Mouse (Mus musculus): ENCODE data around the gene Fndc3b.

Gene Fndc3b

DNA sequence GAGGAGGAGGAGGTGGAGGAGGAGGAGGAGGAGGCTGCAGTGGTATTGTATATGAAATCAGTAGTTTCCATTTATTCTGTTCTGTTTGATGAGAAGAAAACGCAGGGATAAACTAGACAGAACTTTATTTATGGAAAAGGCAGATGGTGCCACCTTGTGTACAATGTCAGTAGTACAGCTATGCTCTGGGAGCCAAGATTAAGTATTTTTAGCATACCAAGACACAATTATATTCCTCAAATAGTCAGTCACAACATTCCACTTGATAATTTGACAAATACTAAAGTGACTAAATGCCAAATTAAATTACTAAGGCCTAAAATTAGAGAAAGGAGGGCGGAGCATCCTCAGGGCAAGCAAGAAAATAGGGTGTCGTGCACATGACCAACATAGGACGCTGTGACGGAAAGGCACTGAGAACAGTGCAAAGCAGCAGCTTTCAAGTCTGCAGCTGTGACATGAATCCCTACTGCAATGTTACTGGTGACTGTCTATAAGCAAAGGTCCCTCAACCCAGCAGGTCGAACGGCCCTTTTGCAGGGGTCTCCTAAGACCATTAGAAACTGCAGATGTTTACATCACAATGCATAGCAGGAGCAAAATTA lies 244.7 kb downstream of the Fndc3b start:
- DNase-seq (ENCODE audit: low spot score in 2 of 2) = peak in 1 of 2 experiments; percentile 42

DNA sequence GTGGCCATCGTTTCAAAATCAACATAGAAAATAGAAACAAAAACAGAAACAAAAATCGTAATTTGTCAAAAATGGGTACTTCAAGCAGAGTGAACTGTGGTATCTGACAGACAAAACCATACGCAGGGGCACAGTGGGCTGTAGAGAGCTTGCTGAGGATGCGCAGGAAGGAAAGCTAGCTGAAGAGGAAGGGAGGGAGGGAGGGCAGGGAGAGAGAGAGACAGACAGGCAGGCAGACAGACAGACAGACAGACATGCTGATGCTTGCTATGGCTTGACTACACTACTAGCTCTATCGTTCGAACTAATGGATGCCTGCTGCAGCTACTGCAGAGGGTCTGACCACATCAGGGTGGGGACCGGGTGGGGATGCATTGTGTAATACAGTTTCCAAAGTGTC lies 247.7 kb downstream of the Fndc3b start:
- no peak for DNase-seq (ENCODE audit: low spot score in 2 of 2)

DNA sequence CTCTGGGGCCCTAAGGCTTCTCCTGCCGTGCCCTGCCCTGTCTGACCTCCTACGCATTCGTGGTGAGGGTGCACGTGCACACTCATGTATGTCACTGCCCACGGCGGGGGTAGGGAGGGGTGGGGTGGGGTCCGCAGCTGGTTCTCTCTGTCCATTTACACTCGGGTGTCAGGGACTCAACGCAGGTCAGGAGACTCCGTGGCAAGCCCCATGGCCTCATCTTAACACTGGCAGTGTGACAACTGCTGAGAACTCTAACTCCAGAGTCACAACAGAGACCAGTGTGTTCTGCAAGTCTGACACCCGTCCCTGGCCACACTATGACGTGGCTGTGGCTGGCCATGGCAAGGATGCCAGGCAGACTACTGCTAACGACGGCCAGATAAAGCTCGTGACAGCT lies 248.2 kb downstream of the Fndc3b start:
- no peak for DNase-seq (ENCODE audit: low spot score in 2 of 2)

DNA sequence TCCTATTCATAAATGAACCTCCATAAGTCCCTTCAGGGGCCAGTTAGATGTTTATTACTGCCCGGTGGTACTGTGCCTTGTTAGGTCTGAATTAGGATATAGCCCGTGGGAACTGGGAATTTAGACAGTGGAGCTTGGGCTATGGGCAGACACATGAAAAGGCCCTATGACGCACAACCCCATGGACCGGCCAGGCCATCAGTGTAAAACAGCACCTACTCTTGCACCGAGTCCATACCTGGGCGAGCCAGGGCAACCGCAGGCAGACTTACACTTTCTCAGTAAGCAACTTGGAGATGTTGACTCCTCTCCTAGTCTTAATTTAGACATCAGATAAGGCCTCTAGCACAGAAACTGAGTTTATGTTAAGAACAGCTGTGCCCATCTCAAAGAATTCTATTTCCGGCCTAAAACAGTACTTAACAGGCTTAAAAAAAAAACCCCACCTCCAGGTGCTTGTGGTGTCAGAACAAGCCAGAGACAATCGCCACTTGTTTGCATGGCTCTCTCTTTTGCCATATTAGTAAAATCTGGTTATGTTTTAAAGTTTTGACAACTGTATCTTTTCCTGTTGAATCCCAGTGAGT lies 248.7 kb downstream of the Fndc3b start:
- no peak for DNase-seq (ENCODE audit: low spot score in 2 of 2)

DNA sequence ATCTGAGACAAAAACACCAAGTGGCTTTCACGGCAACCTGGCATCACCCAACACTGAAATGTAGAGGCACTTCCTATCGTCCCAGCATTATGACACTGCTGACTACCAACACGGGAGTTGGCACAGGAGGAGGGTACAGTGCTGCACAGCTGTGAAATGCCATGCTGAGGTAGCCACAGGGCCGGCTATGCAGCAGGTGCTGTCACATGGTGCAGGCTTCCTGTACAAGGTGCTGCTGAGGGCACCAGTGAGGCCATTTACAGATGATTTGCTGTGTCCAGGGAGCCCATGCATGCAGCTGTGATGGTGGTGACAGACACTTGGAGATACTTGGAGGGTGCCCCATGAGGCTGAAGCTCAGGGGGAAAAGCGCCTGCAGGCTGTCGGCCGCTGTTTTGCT lies 249.2 kb downstream of the Fndc3b start:
- DNase-seq (ENCODE audit: low spot score in 2 of 2) = no peak

DNA sequence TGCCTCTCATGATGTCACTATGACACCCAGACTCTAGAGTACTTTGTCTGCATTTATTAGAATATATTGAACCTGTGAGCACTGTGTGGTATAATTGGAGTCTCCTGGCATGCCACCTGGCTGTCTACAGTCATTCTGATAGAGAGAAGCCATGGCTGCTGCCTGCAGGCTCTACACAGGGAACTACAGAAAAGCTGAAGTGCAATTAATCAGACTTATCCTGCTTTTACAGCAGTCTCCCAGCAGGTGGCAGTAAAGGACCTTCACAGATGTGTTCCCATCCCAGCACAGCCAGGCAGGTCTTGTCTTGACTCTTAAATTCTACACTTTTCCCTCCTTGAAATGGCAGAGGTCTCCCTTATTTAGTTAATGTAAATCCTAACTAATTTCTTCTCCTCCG lies 250.1 kb downstream of the Fndc3b start:
- peak; percentile 37 to 72 for DNase-seq (ENCODE audit: low spot score in 2 of 2)

DNA sequence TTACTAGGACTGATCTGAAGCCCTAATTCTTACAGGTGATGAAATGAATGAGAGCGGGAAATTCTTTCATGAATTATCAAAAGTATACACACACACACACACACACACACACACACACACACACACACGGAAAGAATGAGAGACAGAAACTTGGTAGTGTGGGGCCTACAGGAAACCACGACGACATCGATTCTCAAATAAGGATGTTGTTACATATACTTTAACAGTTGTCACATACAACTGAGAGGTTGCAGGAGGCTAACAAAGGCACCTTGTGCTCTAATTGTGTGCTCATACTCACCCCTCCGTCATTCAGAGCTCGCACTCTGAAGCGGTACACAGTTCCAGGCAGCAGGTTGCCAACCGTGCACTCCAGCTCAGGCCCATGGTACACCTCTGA lies 252.7 kb downstream of the Fndc3b start:
- DNase-seq (ENCODE audit: low spot score in 2 of 2) = no peak

DNA sequence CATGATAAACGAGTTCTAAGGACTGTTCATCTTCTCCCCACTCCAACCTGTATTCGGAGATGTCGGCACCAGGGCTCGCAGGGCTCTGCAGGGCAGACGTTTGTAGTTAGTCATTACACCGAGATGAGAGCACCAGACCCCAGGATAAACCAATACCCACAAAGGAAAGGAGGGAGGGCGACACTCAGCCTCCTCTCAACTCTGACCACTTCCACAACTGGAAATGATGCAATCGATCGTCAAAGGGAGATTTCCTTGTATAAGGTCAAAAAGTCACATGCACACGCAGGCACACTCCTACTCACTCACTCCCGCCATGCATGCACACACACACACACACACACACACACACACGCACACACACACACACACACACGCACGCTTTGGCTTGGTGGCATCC lies 254.6 kb downstream of the Fndc3b start:
- DNase-seq (ENCODE audit: low spot score in 2 of 2) = no peak

DNA sequence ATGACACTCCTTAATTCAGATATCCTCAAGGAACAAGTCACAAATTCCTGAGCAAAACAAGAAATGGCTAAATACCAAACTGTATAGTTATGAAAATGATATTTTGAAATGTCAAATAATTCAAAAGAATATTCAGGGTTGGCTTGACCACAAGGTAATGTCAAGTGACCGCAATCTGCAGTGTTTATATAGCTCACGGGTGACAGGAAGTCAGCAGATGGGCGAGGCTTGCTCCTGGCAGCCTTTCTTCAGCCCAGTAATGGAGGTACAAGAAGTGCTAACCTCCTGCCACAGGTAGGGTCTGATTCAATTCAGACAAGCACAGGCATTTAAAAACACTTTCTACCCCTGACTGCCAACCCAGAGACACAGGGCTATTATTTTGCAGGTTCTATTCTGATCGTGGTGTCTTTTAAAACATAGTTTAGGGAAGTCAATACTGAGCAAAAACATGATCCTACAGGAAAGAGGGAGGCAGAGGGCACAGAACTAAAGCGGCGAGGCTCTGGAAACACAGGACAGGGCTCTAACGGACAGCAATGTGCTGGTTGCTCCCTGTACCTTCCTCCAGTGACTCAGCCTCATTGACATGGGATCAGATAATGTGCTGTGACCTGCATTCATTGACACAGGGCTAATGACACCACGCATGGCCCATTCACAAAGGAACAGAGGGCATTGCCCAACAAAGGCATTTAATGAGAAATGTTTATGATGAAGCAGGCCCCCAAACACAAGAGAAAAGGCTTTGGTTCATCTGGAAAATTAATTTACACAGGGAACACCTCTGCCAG lies 256.5 kb downstream of the Fndc3b start:
- DNase-seq (ENCODE audit: low spot score in 2 of 2) = no peak

DNA sequence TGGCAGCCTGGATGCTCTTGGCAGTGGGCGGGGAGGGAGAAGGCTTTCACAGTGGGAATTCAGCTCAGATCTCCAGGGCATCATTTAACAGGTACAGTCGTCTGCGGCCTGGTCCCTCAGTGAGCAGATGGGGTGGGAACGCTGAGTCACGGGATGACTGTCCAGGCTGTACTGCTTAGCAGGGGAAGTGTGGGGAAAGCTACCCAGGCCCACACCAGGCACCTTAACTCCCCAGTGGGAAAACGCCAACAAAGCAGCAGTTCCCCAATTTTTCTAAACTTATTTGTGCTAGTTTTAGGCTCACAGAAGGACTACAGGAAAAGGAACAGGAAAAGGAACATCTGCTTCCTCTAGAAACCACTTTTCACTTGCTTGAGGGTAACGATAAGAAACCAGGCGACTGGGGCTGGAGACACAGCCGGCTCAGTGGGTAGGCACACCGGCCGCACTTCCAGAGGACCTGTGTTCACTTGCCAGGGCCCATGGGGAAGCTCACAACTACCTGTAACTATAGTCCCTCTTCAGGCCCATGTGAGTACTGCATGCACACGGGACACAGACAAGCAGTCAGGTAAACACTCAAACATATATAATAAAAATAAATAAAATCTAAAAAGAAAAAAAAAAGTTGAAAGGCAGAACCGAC lies 257.5 kb downstream of the Fndc3b start:
- DNase-seq (ENCODE audit: low spot score in 2 of 2) = no peak

DNA sequence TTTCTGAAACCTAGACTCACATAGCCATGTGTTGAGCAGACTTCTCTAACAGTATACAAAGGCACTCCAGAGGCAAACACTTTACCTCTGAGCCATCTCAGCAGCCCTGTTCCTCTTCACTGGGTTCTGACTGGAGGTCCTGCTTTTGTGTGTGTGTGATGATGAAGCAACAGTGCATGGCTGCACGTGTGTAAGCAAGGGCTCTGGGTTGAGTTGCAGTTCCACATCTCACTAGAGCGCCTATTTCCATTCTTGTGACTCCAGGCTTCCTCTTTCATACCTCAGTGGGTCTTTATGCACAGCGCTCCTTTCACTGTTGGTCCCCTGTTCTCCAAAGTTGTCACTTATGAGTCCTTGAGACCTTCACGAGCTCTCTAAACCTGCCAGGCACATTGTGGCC lies 261.7 kb downstream of the Fndc3b start:
- DNase-seq (ENCODE audit: low spot score in 2 of 2) = no peak

DNA sequence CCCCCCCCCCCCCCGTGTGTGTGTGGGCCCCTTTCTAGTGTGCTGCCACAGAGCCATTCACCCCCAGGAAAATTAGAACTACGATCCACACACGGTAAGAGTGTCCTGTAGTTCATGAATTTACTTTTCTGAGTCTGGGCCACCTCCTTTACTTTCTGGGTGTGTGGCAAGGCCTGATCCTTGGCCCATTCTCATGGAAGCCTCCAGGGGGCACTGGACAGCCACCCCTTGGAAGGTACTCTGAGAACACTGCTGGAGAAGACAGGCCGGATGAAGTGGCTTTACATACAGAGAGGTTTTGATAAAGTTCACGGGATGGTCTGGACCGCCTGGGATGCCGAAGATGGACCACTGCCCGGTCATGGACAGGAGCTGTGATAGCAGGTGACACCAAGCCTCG lies 262.7 kb downstream of the Fndc3b start:
- DNase-seq (ENCODE audit: low spot score in 2 of 2) = no peak

DNA sequence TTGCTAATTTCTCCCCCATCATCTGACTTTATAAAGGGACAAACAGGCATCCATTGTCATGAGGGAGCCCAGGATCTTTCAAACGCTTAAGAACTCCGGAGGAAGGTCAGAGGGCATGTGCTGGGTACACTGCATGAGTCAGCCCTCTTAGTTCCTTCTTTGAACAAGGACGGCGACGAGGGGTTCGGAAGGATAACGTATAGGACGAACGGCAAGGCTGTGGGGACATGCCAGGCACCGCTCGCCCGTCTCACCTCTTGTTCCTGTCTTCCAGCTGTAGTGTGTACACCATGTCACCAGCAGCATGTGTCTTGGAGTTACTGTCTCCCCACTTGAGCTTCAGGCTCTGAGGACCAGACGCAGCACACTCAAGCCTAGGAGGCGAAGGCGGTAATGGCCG lies 271.4 kb downstream of the Fndc3b start:
- DNase-seq (ENCODE audit: low spot score in 2 of 2) = no peak

DNA sequence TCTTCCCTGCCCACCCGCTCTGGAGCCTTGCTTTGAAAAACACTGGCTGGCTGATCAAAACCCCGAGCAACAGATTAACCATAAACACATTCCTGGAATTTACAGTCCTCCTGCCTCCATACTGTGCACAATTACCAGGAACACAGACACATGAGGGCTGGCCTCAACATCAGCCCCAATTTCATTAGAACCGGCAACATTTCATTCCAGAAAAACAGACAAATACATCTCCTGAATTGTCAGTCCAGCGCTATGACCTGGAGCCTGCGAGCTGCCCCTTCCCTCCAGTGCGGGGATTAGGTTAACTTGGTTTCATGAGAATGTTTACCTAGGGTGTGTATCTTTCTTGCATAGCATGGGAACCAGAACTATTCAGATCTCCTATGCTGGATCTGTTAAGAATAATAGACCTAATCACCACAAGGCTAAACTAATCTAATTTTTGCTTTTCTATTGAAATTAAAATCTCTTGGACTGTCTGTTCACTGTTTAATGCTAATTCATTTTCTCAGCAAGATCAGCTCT lies 275.9 kb downstream of the Fndc3b start:
- DNase-seq (ENCODE audit: low spot score in 2 of 2) = no peak

DNA sequence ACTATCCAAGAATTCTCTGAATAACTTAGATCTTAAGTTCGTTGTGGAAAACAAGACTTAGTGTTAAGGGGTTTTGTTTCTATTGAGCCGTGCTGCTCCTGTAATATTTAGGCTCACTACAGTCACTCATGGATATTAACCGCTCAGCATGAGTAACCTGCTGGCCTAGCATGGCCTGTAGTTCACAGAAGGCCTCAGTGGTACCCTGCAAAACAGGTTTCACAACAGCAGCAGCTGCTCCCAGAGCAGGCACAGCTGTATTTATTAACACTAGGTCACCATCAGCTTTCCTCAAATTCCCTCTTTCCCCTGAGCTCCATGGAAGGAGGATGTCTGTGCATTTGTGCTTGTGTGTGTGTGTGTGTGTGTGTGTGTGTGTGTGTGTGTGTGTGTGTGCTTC lies 278.1 kb downstream of the Fndc3b start:
- no peak for DNase-seq (ENCODE audit: low spot score in 2 of 2)

DNA sequence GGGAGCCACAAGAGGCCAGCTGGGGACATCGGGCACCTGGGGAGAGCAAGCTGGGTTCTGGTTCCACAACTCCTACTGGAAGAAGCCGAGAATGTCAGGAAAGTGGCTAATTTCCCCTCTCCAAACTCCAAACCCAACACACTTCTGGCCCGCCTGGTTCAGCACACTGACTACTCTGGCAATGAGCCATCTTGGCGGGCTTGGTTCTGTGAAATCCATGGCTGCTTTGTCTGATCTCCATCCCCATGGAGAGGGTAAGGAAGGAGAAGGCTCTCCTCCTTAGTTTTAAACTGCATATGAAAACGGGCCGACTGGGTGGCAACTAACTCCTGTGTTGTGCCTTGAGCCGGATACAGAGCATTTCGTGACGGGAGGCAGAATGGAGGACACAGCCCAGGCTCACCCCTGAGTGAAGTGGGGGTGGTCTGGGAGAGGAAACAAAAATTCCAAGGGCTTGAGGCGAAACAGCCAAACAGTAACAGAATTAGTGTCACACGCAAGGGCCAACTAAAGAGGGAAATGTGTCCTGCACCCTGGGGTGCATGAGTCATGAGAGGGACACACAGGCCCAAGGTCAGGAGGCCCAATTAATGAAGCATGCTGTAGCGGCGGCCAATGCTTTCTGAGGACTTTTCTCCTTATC lies 280.4 kb downstream of the Fndc3b start:
- peak in 1 of 2 experiments; percentile 27 for DNase-seq (ENCODE audit: low spot score in 2 of 2)

DNA sequence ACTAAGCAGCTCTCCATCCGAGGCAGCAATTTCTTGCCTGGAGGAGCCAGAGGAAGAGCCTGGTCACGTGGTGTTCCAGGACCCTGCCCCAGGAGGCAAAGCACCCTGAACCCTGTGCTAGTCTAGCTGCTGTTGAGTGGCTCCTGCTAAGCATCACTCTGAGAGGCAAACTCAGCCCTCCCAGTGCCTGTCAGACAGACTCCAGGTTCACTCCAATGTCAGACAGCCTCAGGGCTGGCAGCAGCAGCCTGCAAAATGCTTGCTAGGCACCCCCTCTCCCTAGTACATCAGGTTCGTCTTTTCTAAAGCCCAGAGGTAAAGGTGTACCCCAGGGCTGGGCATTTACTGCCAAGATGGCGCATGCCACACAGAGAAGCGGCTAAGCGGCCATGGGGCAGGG lies 283.7 kb downstream of the Fndc3b start:
- no peak for DNase-seq (ENCODE audit: low spot score in 2 of 2)

DNA sequence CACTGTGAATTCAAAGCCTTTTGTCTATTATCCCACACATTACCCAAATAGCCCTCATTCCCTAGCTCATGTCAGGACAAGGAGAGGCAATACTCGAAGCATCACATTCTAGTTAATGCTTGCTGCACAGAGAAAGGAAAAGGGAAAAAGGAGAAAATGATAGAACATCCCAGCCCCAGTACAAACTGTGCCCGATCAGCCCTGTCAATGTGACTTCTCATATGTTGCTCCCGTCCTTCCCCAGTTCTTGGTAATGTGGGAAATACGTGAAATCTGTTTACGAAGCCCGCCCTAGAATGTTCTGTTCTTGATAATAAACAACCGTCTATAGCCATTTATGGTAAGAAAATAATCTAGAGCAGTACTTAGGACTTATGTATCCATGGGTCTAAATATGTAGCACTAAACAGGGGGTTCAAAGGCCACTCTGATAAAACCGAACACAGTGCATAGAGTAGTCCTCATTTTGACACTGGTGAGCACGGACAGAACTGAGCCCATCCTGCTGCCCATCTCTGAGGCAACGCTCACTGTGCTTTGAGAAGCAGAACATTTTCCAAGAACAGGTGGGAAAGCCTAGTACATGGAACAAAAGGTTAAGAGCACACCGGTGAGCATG lies 286.9 kb downstream of the Fndc3b start:
- DNase-seq (ENCODE audit: low spot score in 2 of 2) = no peak

DNA sequence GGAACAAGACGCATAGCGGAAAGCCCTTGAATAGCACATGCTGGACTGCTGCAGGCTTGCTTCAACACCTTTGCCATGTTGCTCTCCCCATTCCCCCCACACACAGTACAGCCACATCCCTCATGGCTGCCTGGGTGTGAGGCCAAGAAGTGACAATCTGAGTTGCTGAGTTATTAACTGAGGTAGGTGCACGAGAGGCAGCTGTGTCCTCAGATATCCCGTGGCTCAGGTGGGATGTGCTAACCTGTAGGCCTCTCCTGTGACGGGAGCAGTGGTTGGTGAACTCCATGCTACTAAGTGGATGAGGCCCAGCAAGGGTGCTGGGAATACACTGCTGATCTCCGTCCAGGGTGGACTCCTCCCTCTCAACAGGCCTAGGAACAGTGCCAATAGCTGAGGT lies 288.6 kb downstream of the Fndc3b start:
- DNase-seq (ENCODE audit: low spot score in 2 of 2) = no peak

DNA sequence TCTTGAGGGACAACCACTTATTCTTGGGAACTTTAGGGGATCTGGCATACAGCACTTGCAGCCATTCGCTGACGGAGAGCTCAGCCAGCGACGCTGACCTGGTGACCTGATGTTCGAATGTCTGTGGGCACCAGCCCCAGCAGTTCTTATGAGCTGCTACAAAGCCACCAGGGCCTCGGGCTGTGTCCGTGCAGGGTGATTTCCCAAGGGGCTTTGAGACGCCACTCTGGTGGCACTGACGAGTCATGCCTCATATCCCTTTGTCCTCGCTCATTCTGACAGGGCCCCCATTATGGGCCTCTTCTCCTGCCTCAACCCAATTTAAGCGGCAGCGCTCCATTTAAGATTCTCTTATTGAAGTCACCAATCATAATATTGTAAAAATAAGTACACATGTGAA lies 289.1 kb downstream of the Fndc3b start:
- DNase-seq (ENCODE audit: low spot score in 2 of 2) = no peak

DNA sequence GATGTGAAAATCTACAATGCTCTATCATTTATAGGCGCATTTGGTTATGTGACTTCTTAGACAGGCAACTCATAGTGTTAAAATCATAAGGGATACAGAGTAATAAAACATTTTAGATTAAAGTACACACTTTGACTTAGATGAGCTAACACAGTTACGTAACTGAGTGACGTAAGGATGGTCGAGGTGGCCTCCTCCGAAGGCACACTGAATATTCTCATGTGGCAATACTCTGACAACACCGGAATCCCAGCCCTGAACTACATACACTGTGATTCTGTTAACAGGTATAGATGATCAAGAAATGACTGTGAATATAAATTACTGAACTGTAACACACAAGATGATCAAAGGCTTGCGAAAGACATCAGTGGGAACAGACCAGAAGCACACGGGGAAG lies 292.5 kb downstream of the Fndc3b start:
- no peak for DNase-seq (ENCODE audit: low spot score in 2 of 2)

DNA sequence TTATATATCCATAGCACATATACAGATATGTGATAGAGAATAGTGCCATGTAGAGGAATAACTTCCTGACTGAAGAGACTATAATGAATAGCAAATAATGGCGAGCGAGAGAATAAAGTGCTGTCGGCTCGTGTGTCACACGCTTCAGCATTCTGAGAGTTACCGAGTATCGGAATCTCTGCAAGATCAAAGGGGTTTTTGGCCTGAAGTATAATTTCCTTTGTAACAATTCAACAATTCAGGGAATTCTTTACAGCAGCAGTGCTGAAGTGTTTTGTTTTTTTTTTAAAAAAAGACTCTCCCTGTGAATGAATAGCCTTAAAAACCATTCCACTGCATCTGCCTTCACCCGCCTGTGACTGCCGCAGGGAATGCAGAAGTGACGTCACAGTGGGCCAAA lies 294.3 kb downstream of the Fndc3b start:
- DNase-seq (ENCODE audit: low spot score in 2 of 2) = no peak

Data from frontal cortex, postnatal 10 days (tissue).